ENCODE assay signal across 8 mouse cellular contexts in genomic region chr5:100040281-100040784, GRCm38 (mm10). TPM values are rescaled to one million over a fixed set of nuclear protein-coding genes. Genes with fewer than 3 reads are reported as not detected.
DNase-seq lines count a peak whose midpoint lies in the region; ATAC-seq and TF ChIP-seq lines count a peak whose summit lies in the region.

No protein-coding gene starts in this region.

- peak overlapping the region; percentile 77 for H3K4me2 ChIP-seq in heart, embryonic 13.5 days
- peak overlapping the region; percentile 84 for H3K4me2 ChIP-seq in forebrain, embryonic 12.5 days

- H3K36me3 ChIP-seq in heart, embryonic 13.5 days: peaks cover 28% of the 10 kb centered on the region
- peaks cover 26% of the 10 kb centered on the region for H3K36me3 ChIP-seq in C2C12 (ENCODE audit: control insufficient read depth, insufficient read depth)
- H3K36me3 ChIP-seq in forebrain, embryonic 12.5 days (replicated peaks): peaks cover 24% of the 10 kb centered on the region

- no peak for ATAC-seq in heart, embryonic 13.5 days (ENCODE audit: extremely low read depth, insufficient number of reproducible peaks, low FRiP score, low TSS enrichment)
- ATAC-seq in forebrain, embryonic 12.5 days (ENCODE audit: low FRiP score): no peak
- ATAC-seq in megakaryocyte-erythroid progenitor cell, adult 5-6 weeks (replicated peaks; ENCODE audit: low FRiP score, low TSS enrichment, poor library complexity, severe bottlenecking): peak; percentile 3

- no peak for TF ChIP-seq CTCF in C2C12 (IDR thresholded peaks at IDR 0.05; ENCODE audit: control insufficient read depth, insufficient read depth, insufficient read length)

- H3K79me2 ChIP-seq in C2C12 (ENCODE audit: control insufficient read depth, insufficient read depth): peaks cover 97% of the 10 kb centered on the region

- H3K4me1 ChIP-seq in heart, embryonic 13.5 days: peaks cover 47% of the 10 kb centered on the region
- peaks cover 43% of the 10 kb centered on the region for H3K4me1 ChIP-seq in forebrain, embryonic 12.5 days

- H3K9me3 ChIP-seq in heart, embryonic 13.5 days: no peaks in the 10 kb centered on the region
- H3K9me3 ChIP-seq in forebrain, embryonic 12.5 days: no peaks in the 10 kb centered on the region

- peak overlapping the region; percentile 99 for H3K9ac ChIP-seq in heart, embryonic 13.5 days
- peak overlapping the region; percentile 99 for H3K9ac ChIP-seq in forebrain, embryonic 12.5 days

- H3K27me3 ChIP-seq in heart, embryonic 13.5 days (replicated peaks): no peaks in the 10 kb centered on the region
- no peaks in the 10 kb centered on the region for H3K27me3 ChIP-seq in C2C12 (ENCODE audit: control insufficient read depth, insufficient read depth, insufficient read length)
- H3K27me3 ChIP-seq in forebrain, embryonic 12.5 days: no peaks in the 10 kb centered on the region

- peak overlapping the region; percentile 97 for H3K27ac ChIP-seq in heart, embryonic 13.5 days (replicated peaks)
- peak overlapping the region; percentile 99 for H3K27ac ChIP-seq in forebrain, embryonic 12.5 days

- DNase-seq in heart, adult 11 months: no peak
- peak; percentile 46 to 47 for DNase-seq in adrenal gland, postnatal 36 days
- DNase-seq in layer of hippocampus, postnatal 14 days (ENCODE audit: low spot score in 2 of 2): peak; percentile 34 to 67
- DNase-seq in adipocyte (ENCODE audit: low spot score): no peak

- 1% methylated on average over 19 of the region's 19 CpGs for WGBS in heart, embryonic 13.5 days
- WGBS in forebrain, embryonic 12.5 days: 1% methylated on average over 19 of the region's 19 CpGs

- H3K79me3 ChIP-seq in C2C12 (ENCODE audit: low read depth): peaks cover 84% of the 10 kb centered on the region

- peak overlapping the region; percentile 90 for H3ac ChIP-seq in C2C12 (ENCODE audit: control insufficient read depth, insufficient read length, low read depth)

- H3K4me3 ChIP-seq in heart, embryonic 13.5 days: peak overlapping the region; percentile 68
- peak overlapping the region; percentile 85 for H3K4me3 ChIP-seq in C2C12 (ENCODE audit: insufficient read depth, poor library complexity, severe bottlenecking)
- peak overlapping the region; percentile 90 for H3K4me3 ChIP-seq in forebrain, embryonic 12.5 days (replicated peaks)

TF ChIP-seq in C2C12, 6 proteins besides CTCF, POLR2A, EP300 and RAD21:
- TF ChIP-seq USF1 (IDR thresholded peaks at IDR 0.05; ENCODE audit: low read depth) (no peak), MYOD1 (IDR thresholded peaks at IDR 0.05; ENCODE audit: control insufficient read depth, insufficient read length, low read depth) (no peak), CEBPB (IDR thresholded peaks at IDR 0.05; ENCODE audit: low read depth) (no peak), MYOG (IDR thresholded peaks at IDR 0.05; ENCODE audit: control insufficient read depth, extremely low read depth, insufficient read length) (no peak)
TF ChIP-seq in C2C12: peak in this region for 0.

RNA-seq across cellular contexts. Expression of gene Enoph1, which starts 0.5 kb away (rescaled TPM):
- 26.0 and 26.7 TPM in 2 replicates for polyA plus RNA-seq in heart, embryonic 13.5 days (2015; fragmentation: Nextera tagmentation; extraction: Ambion mirVana)
- 35.3 TPM for polyA plus RNA-seq in C2C12 (2012; fragmentation: generic; extraction: Trizol)
- 10 to 100 TPM; 33.2 to 36.6 TPM for total RNA-seq in adrenal gland, postnatal 36 days (2021)
- polyA plus RNA-seq in forebrain, embryonic 12.5 days (2016; fragmentation: Nextera tagmentation; extraction: Ambion mirVana): 43.8 and 45.0 TPM in 2 replicates
- total RNA-seq in layer of hippocampus, postnatal 14 days (2021): 10 to 100 TPM; 50.2 to 52.1 TPM
- total RNA-seq in megakaryocyte-erythroid progenitor cell, adult 5-6 weeks (2014; fragmentation: Nextera tagmentation): 34.2 and 38.1 TPM in 2 replicates
- 30.1 and 39.3 TPM in 2 replicates for total RNA-seq in megakaryocyte-erythroid progenitor cell, adult 5-6 weeks (2017)

RNA-seq across cellular contexts. Expression of gene Hnrnpdl, which starts 0.9 kb away (rescaled TPM):
- 94.0 and 97.4 TPM in 2 replicates for polyA plus RNA-seq in heart, embryonic 13.5 days (2015; fragmentation: Nextera tagmentation; extraction: Ambion mirVana)
- 66.9 TPM for polyA plus RNA-seq in C2C12 (2012; fragmentation: generic; extraction: Trizol)
- 100 to 1,000 TPM; 109 to 118 TPM for total RNA-seq in adrenal gland, postnatal 36 days (2021)
- polyA plus RNA-seq in forebrain, embryonic 12.5 days (2016; fragmentation: Nextera tagmentation; extraction: Ambion mirVana): 284 and 293 TPM in 2 replicates
- total RNA-seq in layer of hippocampus, postnatal 14 days (2021): 100 to 1,000 TPM; 160 to 187 TPM
- 265 and 360 TPM in 2 replicates for total RNA-seq in megakaryocyte-erythroid progenitor cell, adult 5-6 weeks (2014; fragmentation: Nextera tagmentation)
- total RNA-seq in megakaryocyte-erythroid progenitor cell, adult 5-6 weeks (2017): 553 and 613 TPM in 2 replicates

Comparison
In these comparisons a context has a peak if more than half of its experiments do, and no peak if none do; other contexts are left out.
1. DNase-seq: peak in adrenal gland, postnatal 36 days (2 of 2) and layer of hippocampus, postnatal 14 days (2 of 2); none in heart, adult 11 months (single experiment) and adipocyte (single experiment).
2. Peak in every context shown above with its lines, with median percentiles within 50 percentile points of each other: H3K4me3 ChIP-seq.